ENCODE assay signal across 7 mouse cellular contexts in genomic region chr5:136962501-136962900, GRCm38 (mm10). TPM values are rescaled to one million over a fixed set of nuclear protein-coding genes. Genes with fewer than 3 reads are reported as not detected.
DNase-seq lines count a peak whose midpoint lies in the region; ATAC-seq lines count a peak whose summit lies in the region.

No protein-coding gene starts in this region.

- intact Hi-C loops in gastrocnemius, postnatal 14 days (cut with DNase I; ENCODE audit: low total_unique reads): no loop called here
- intact Hi-C loops in left cerebral cortex, postnatal 14 days (cut with DNase I): no loop called here

- peak; percentile 73 to 80 for DNase-seq in adrenal gland, adult 18-20 months (ENCODE audit: low spot score in 2 of 2)
- peak; percentile 90 for DNase-seq in embryo, embryonic 10.5 days (ENCODE audit: low spot score)
- peak; percentile 82 for DNase-seq in gastrocnemius, postnatal 14 days
- DNase-seq in left cerebral cortex, postnatal 14 days (ENCODE audit: low spot score in 2 of 2): peak; percentile 76 to 83
- DNase-seq in right cerebral cortex, postnatal 36 days (ENCODE audit: low spot score in 2 of 2): peak; percentile 43 to 72

- ATAC-seq in inflammation-experienced regulatory T-cells, adult 6 months: peak; percentile 60
- ATAC-seq in megakaryocyte-erythroid progenitor cell, adult 5-6 weeks (replicated peaks; ENCODE audit: low FRiP score, low TSS enrichment, poor library complexity, severe bottlenecking): peak; percentile 71

RNA-seq across cellular contexts. Expression of gene Cldn15, which starts 3.9 kb away (rescaled TPM):
- 10 to 100 TPM; 12.7 TPM for total RNA-seq in adrenal gland, adult 18-20 months (2021)
- total RNA-seq in gastrocnemius, postnatal 14 days (2021): 1 to 10 TPM; 2.0 to 2.1 TPM
- not detected for polyA plus RNA-seq in inflammation-experienced regulatory T-cells, adult 6 months (2017; shearing (Covaris generic))
- under 1 TPM in 1 of 2 experiments, not detected in 1; 0.17 TPM for total RNA-seq in left cerebral cortex, postnatal 14 days (2021)
- total RNA-seq in megakaryocyte-erythroid progenitor cell, adult 5-6 weeks (2014; fragmentation: Nextera tagmentation): 0.13 TPM in 1 of 2 replicates, not detected in the other
- not detected in 2 replicates for total RNA-seq in megakaryocyte-erythroid progenitor cell, adult 5-6 weeks (2017)

RNA-seq across cellular contexts. Expression of gene Fis1, which starts 9.4 kb away (rescaled TPM):
- 100 to 1,000 TPM; 184 to 185 TPM for total RNA-seq in adrenal gland, adult 18-20 months (2021)
- 100 to 1,000 TPM; 154 to 159 TPM for total RNA-seq in gastrocnemius, postnatal 14 days (2021)
- 100 to 1,000 TPM; 413 to 465 (median 425) TPM for polyA plus RNA-seq in inflammation-experienced regulatory T-cells, adult 6 months (2017; shearing (Covaris generic))
- 100 to 1,000 TPM; 233 to 242 TPM for total RNA-seq in left cerebral cortex, postnatal 14 days (2021)
- total RNA-seq in megakaryocyte-erythroid progenitor cell, adult 5-6 weeks (2014; fragmentation: Nextera tagmentation): 160 and 187 TPM in 2 replicates
- 61.1 and 71.8 TPM in 2 replicates for total RNA-seq in megakaryocyte-erythroid progenitor cell, adult 5-6 weeks (2017)

RNA-seq across cellular contexts. Expression of gene Plod3, which starts 24.3 kb away (rescaled TPM):
- 10 to 100 TPM; 68.7 to 72.3 TPM for total RNA-seq in adrenal gland, adult 18-20 months (2021)
- total RNA-seq in gastrocnemius, postnatal 14 days (2021): 10 to 100 TPM; 21.8 to 24.3 TPM
- 1 to 10 TPM; 4.7 to 6.7 (median 5.1) TPM for polyA plus RNA-seq in inflammation-experienced regulatory T-cells, adult 6 months (2017; shearing (Covaris generic))
- 10 to 100 TPM; 32.2 to 36.5 TPM for total RNA-seq in left cerebral cortex, postnatal 14 days (2021)
- total RNA-seq in megakaryocyte-erythroid progenitor cell, adult 5-6 weeks (2014; fragmentation: Nextera tagmentation): 19.8 and 22.1 TPM in 2 replicates
- total RNA-seq in megakaryocyte-erythroid progenitor cell, adult 5-6 weeks (2017): 19.0 and 22.1 TPM in 2 replicates

RNA-seq across cellular contexts. Expression of gene Znhit1, which starts 25.3 kb away (rescaled TPM):
- 10 to 100 TPM; 87.2 to 93.5 TPM for total RNA-seq in adrenal gland, adult 18-20 months (2021)
- 10 to 100 TPM; 49.2 to 51.1 TPM for total RNA-seq in gastrocnemius, postnatal 14 days (2021)
- polyA plus RNA-seq in inflammation-experienced regulatory T-cells, adult 6 months (2017; shearing (Covaris generic)): 10 to 100 TPM; 52.8 to 60.9 (median 60.7) TPM
- 10 to 100 TPM; 79.0 to 82.7 TPM for total RNA-seq in left cerebral cortex, postnatal 14 days (2021)
- 67.3 and 75.0 TPM in 2 replicates for total RNA-seq in megakaryocyte-erythroid progenitor cell, adult 5-6 weeks (2014; fragmentation: Nextera tagmentation)
- 18.8 and 21.6 TPM in 2 replicates for total RNA-seq in megakaryocyte-erythroid progenitor cell, adult 5-6 weeks (2017)

RNA-seq across cellular contexts. Expression of gene Ift22, which starts 54.6 kb away (rescaled TPM):
- total RNA-seq in adrenal gland, adult 18-20 months (2021): 10 to 100 TPM; 26.0 to 34.6 TPM
- total RNA-seq in gastrocnemius, postnatal 14 days (2021): 1 to 10 TPM; 5.4 to 6.2 TPM
- polyA plus RNA-seq in inflammation-experienced regulatory T-cells, adult 6 months (2017; shearing (Covaris generic)): 10 to 100 TPM in 2 of 3 experiments, 1 to 10 TPM in 1; 8.0 to 13.1 (median 11.1) TPM
- 100 to 1,000 TPM in 1 of 2 experiments, 10 to 100 TPM in 1; 98.1 to 110 TPM for total RNA-seq in left cerebral cortex, postnatal 14 days (2021)
- total RNA-seq in megakaryocyte-erythroid progenitor cell, adult 5-6 weeks (2014; fragmentation: Nextera tagmentation): 12.1 and 17.4 TPM in 2 replicates
- total RNA-seq in megakaryocyte-erythroid progenitor cell, adult 5-6 weeks (2017): 1.5 and 5.4 TPM in 2 replicates

Comparison
In these comparisons a context has a peak if more than half of its experiments do, and no peak if none do; other contexts are left out.
1. Peak in every context shown above with its lines: DNase-seq and ATAC-seq.
2. RNA of gene Cldn15, which starts 3.9 kb away (total RNA-seq): 12.7 TPM in adrenal gland, adult 18-20 months; 2.0 to 2.1 TPM in gastrocnemius, postnatal 14 days, 0.17 TPM in left cerebral cortex, postnatal 14 days and 0.13 TPM in megakaryocyte-erythroid progenitor cell, adult 5-6 weeks; every median in the first group is over 4 times any median in the second.